Mouse (Mus musculus): ENCODE data around the gene Atp6v1f. TPM values are rescaled to one million over a fixed set of nuclear protein-coding genes. Genes with fewer than 3 reads are reported as not detected.
A peak's percentile ranks its signal among the peaks of the same experiment; 100 is the strongest.

The Atp6v1f gene
- polyA plus RNA-seq, 1 experiment from 2014 or later: 199 TPM

GRCm38 (mm10) chr6:29433804-29434795 is 33.4 kb upstream of the Atp6v1f start:
- ATAC-seq (ENCODE audit: extremely low read depth, insufficient number of reproducible peaks, low FRiP score, low TSS enrichment): peak; percentile 42; the same call in 1 of the 2 replicates
- no peaks in the 10 kb centered on the region for H3K9me3 ChIP-seq
- H3K4me3 ChIP-seq: peak overlapping the region; percentile 81
- WGBS: 1% methylated on average over 27 of the region's 27 CpGs
- H3K27me3 ChIP-seq (replicated peaks): no peaks in the 10 kb centered on the region
- peaks cover 22% of the 10 kb centered on the region for H3K36me3 ChIP-seq
- H3K4me1 ChIP-seq: peaks cover 56% of the 10 kb centered on the region
- peak overlapping the region; percentile 98 for H3K9ac ChIP-seq
- peak overlapping the region; percentile 99 for H3K27ac ChIP-seq (replicated peaks)
- peak overlapping the region; percentile 89 for H3K4me2 ChIP-seq

DNA sequence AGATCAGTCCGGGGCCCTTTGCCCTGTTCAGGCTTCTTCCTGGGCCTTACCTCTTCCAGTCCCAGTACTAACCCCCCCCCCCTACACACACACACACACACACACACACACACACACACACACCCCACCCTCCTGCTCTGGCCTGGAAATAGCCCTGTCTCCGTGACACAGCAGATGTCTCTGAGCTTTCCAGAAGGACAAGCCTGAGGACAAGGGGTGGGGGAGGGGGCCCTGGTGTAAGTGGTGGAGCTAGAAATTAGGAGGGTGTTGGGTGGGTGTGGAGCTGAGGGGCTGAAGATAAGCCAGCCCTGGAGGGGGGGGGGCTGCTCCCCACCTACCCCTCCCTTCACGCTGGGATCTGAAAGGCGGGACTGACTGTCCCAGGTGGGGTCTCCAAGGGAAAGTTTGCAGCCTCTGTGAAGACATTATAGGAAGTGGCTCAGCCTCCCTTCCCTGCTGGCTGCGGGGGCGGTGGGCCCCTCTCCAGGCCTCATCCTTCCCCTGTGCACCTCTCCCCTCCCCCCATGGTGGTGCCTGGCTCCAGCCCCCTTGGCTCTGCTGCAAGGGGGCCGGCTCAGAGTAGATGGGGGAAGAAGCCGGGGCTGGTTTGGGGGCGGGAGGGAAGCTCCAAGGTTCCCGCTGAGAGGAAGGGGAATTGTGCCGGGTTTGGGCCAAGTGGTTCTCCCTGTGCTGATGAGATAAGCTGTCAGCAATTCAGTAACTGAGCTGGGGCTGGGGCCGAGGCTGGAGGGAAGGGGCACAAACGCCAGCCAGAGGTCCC is 32.4 kb upstream of the Atp6v1f start:
- Histone ChIP-seq H3K4me2 (peak overlapping the region; percentile 89), H3K9me3 (no peaks in the 10 kb centered on the region), H3K4me3 (peak overlapping the region; percentile 81), H3K4me1 (peaks cover 53% of the 10 kb centered on the region), H3K36me3 (peaks cover 32% of the 10 kb centered on the region), H3K9ac (peak overlapping the region; percentile 98), H3K27ac (replicated peaks) (peak overlapping the region; percentile 99), H3K27me3 (replicated peaks) (no peaks in the 10 kb centered on the region)
- 2% methylated on average over 13 of the region's 13 CpGs for WGBS
- ATAC-seq (ENCODE audit: extremely low read depth, insufficient number of reproducible peaks, low FRiP score, low TSS enrichment): peak; percentile 7; the same call in 1 of the 2 replicates

- WGBS: 9% methylated on average over 5 of the region's 6 CpGs
- no peak for ATAC-seq (ENCODE audit: extremely low read depth, insufficient number of reproducible peaks, low FRiP score, low TSS enrichment)
These were observed 31.5 kb upstream of the Atp6v1f start for GRCm38 (mm10) chr6:29435940-29436451.

DNA sequence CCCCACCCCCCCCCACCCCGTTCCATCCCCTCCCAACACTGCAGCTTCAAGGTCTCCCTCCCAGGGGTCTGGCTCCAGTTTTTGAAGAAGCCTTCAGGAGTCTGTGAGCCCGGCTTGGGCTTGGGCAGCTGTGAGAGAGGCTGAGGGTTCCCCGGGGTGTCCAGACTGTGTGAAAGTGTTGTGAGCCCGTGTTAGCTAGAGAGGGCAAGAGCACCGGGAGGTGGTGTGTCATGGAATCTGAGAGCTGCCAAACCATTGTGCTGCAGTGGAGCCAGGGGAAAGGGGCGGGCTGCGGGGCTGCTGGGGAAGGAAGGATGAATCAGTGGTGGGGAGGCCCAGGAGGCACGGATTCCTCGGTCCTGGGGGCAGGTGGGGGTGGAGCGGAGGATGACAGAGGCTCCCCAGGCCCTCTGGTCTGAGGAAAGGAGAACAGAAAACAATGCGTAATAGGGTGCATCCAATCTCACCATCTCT is 31.0 kb upstream of the Atp6v1f start:
- Histone ChIP-seq H3K4me3 (peak overlapping the region; percentile 81), H3K36me3 (peaks cover 46% of the 10 kb centered on the region), H3K4me1 (peaks cover 39% of the 10 kb centered on the region), H3K4me2 (peak overlapping the region; percentile 89), H3K27me3 (replicated peaks) (no peaks in the 10 kb centered on the region), H3K27ac (replicated peaks) (peak overlapping the region; percentile 99), H3K9me3 (no peaks in the 10 kb centered on the region), H3K9ac (peak overlapping the region; percentile 98)
- ATAC-seq (ENCODE audit: extremely low read depth, insufficient number of reproducible peaks, low FRiP score, low TSS enrichment): no peak
- 4% methylated on average over 11 of the region's 11 CpGs for WGBS

More at GRCm38 (mm10) chr6:29435940-29436451, 31.5 kb upstream of the Atp6v1f start:
- Histone ChIP-seq H3K9ac (peak overlapping the region; percentile 98), H3K9me3 (no peaks in the 10 kb centered on the region), H3K27me3 (replicated peaks) (no peaks in the 10 kb centered on the region), H3K4me3 (peak overlapping the region; percentile 81), H3K36me3 (peaks cover 41% of the 10 kb centered on the region), H3K4me2 (peak overlapping the region; percentile 89), H3K4me1 (peaks cover 44% of the 10 kb centered on the region), H3K27ac (replicated peaks) (peak overlapping the region; percentile 99)

GRCm38 (mm10) chr6:29439251-29439650 is 28.3 kb upstream of the Atp6v1f start:
- H3K4me2 ChIP-seq: no peak overlapping the region
- no peaks in the 10 kb centered on the region for H3K27me3 ChIP-seq (replicated peaks)
- no peak for ATAC-seq (ENCODE audit: extremely low read depth, insufficient number of reproducible peaks, low FRiP score, low TSS enrichment)
- WGBS: 82% methylated on average over 4 of the region's 4 CpGs
- peaks cover 24% of the 10 kb centered on the region for H3K4me1 ChIP-seq
- H3K4me3 ChIP-seq: no peak overlapping the region
- no peaks in the 10 kb centered on the region for H3K9me3 ChIP-seq
- H3K27ac ChIP-seq (replicated peaks): no peak overlapping the region
- H3K36me3 ChIP-seq: peaks cover 74% of the 10 kb centered on the region
- H3K9ac ChIP-seq: no peak overlapping the region

- Histone ChIP-seq H3K9ac (no peak overlapping the region), H3K27me3 (replicated peaks) (no peaks in the 10 kb centered on the region), H3K9me3 (no peaks in the 10 kb centered on the region), H3K4me3 (no peak overlapping the region), H3K36me3 (peaks cover 79% of the 10 kb centered on the region), H3K27ac (replicated peaks) (no peak overlapping the region), H3K4me2 (no peak overlapping the region), H3K4me1 (peaks cover 24% of the 10 kb centered on the region)
- 80% methylated on average over 6 of the region's 6 CpGs for WGBS
- ATAC-seq (ENCODE audit: extremely low read depth, insufficient number of reproducible peaks, low FRiP score, low TSS enrichment): no peak
These were observed 27.7 kb upstream of the Atp6v1f start for GRCm38 (mm10) chr6:29439789-29440188.

DNA sequence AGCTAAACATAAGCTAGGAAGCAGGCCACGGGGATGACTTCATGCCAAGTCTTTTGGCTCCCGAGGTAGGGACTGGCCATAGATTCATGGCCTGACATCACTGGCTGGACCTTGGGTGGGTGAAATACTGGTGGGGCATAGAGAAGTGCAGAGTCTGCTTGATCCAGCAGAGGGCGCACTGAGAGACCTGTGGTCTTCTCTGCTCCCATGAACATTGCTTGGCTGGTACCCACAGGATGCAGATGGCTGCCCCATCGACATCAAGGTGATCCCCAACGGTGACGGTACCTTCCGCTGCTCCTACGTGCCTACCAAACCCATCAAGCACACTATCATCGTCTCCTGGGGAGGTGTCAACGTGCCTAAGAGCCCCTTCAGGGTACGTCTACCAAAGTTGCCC is 22.7 kb upstream of the Atp6v1f start:
- ATAC-seq (ENCODE audit: extremely low read depth, insufficient number of reproducible peaks, low FRiP score, low TSS enrichment): no peak
- WGBS: 67% methylated on average over 11 of the region's 11 CpGs

DNA sequence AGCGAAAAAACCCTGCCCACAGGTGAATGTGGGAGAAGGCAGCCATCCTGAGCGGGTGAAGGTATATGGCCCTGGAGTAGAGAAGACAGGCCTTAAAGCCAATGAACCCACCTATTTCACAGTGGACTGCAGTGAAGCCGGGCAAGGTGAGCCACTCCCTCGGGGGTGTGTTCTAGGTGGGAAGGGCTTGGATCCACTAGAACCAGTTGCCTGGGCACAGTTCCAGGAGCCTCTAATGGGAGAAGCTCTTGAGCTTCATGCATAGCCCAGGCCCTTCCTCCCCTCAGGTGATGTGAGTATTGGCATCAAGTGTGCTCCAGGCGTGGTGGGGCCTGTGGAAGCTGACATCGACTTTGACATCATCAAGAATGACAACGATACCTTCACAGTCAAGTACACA is 22.2 kb upstream of the Atp6v1f start:
- H3K9me3 ChIP-seq: no peaks in the 10 kb centered on the region
- H3K27me3 ChIP-seq (replicated peaks): no peaks in the 10 kb centered on the region
- H3K9ac ChIP-seq: no peak overlapping the region
- H3K4me2 ChIP-seq: no peak overlapping the region
- WGBS: 83% methylated on average over 7 of the region's 7 CpGs
- no peaks in the 10 kb centered on the region for H3K4me1 ChIP-seq
- H3K36me3 ChIP-seq: peaks cover 100% of the 10 kb centered on the region
- no peak overlapping the region for H3K27ac ChIP-seq (replicated peaks)
- ATAC-seq (ENCODE audit: extremely low read depth, insufficient number of reproducible peaks, low FRiP score, low TSS enrichment): no peak
- H3K4me3 ChIP-seq: no peak overlapping the region

More for the DNA sequence above, 22.7 kb upstream of the Atp6v1f start:
- peaks cover 100% of the 10 kb centered on the region for H3K36me3 ChIP-seq
- no peak overlapping the region for H3K27ac ChIP-seq (replicated peaks)
- H3K4me3 ChIP-seq: no peak overlapping the region
- H3K9me3 ChIP-seq: no peaks in the 10 kb centered on the region
- no peaks in the 10 kb centered on the region for H3K27me3 ChIP-seq (replicated peaks)
- no peak overlapping the region for H3K4me2 ChIP-seq
- H3K9ac ChIP-seq: no peak overlapping the region
- H3K4me1 ChIP-seq: no peaks in the 10 kb centered on the region

DNA sequence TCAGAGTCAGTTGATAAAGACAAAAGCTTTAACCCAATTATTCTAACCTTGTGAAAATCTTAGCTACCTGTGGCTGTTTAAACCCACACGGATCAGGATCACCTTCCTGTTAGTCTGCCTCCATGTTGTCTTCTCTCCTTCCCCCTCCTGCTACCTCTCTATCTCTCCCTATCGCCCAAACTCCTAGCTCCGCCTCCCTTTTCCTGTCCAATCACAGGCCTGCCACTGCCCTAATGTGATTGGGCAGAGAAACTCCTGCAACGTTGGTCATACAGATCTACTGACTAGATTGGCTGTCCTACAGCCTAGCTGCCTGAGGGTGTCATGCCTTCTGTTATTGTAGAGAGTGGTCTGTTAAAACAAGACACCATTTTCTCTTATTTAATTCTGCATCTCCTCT is 17.7 kb upstream of the Atp6v1f start:
- Histone ChIP-seq H3K9ac (no peak overlapping the region), H3K27me3 (replicated peaks) (no peaks in the 10 kb centered on the region), H3K4me1 (no peaks in the 10 kb centered on the region), H3K27ac (replicated peaks) (no peak overlapping the region), H3K4me3 (no peak overlapping the region), H3K36me3 (peaks cover 99% of the 10 kb centered on the region), H3K9me3 (no peaks in the 10 kb centered on the region), H3K4me2 (no peak overlapping the region)
- 28% methylated on average over 4 of the region's 4 CpGs for WGBS
- ATAC-seq (ENCODE audit: extremely low read depth, insufficient number of reproducible peaks, low FRiP score, low TSS enrichment): no peak

- 85% methylated on average over 6 of the region's 6 CpGs for WGBS
- no peaks in the 10 kb centered on the region for H3K4me1 ChIP-seq
- no peaks in the 10 kb centered on the region for H3K27me3 ChIP-seq (replicated peaks)
- H3K9me3 ChIP-seq: no peaks in the 10 kb centered on the region
- no peak overlapping the region for H3K9ac ChIP-seq
- peaks cover 99% of the 10 kb centered on the region for H3K36me3 ChIP-seq
- no peak overlapping the region for H3K4me3 ChIP-seq
- no peak overlapping the region for H3K4me2 ChIP-seq
- ATAC-seq (ENCODE audit: extremely low read depth, insufficient number of reproducible peaks, low FRiP score, low TSS enrichment): no peak
- no peak overlapping the region for H3K27ac ChIP-seq (replicated peaks)
These were observed 16.9 kb upstream of the Atp6v1f start for GRCm38 (mm10) chr6:29450667-29451066.

GRCm38 (mm10) chr6:29461502-29461901 is 6.0 kb upstream of the Atp6v1f start:
- no peak for ATAC-seq (ENCODE audit: extremely low read depth, insufficient number of reproducible peaks, low FRiP score, low TSS enrichment)
- Histone ChIP-seq H3K4me2 (no peak overlapping the region), H3K36me3 (peaks cover 52% of the 10 kb centered on the region), H3K27me3 (replicated peaks) (no peaks in the 10 kb centered on the region), H3K27ac (replicated peaks) (no peak overlapping the region), H3K9ac (no peak overlapping the region), H3K4me3 (no peak overlapping the region), H3K9me3 (no peaks in the 10 kb centered on the region), H3K4me1 (no peaks in the 10 kb centered on the region)
- 67% methylated on average over 7 of the region's 7 CpGs for WGBS
